Mouse (Mus musculus): ENCODE measurements around the gene Prph.

GRCm38 (mm10) chr15:99049473-99050253 lies 5.3 kb upstream of the Prph start:
- 0 out of 2 replicates have a peak, but pooled peaks have one; percentile 61 for TF ChIP-seq CTCF (IDR thresholded peaks at IDR 0.05; ENCODE audit: borderline replicate concordance, control insufficient read depth, extremely low read depth, insufficient read depth, low read length, poor library complexity)
- no peak for TF ChIP-seq POLR2A (IDR thresholded peaks at IDR 0.05; ENCODE audit: control insufficient read depth, extremely low read depth, insufficient read depth, low read length, poor library complexity)
